Mouse (Mus musculus) CH12F3 (cell line): ENCODE data around the gene Ralb.

Experiments used
- in situ Hi-C: fragments of 300-500 bp; cut with MboI; formaldehyde crosslinking; loops from 2 replicates; pipeline ENCODE4 v1.14.3; 2020; ENCODE audit warnings: low sequenced_read_pairs

Gene Ralb

GRCm38 (mm10) chr1:119525004-119525444 is 20.4 kb upstream of the Ralb start:
- in situ Hi-C loops, result no loop called here

GRCm38 (mm10) chr1:119523826-119524225 is 19.2 kb upstream of the Ralb start:
- in situ Hi-C loops, result no loop called here

- in situ Hi-C loops, result no loop called here
Measured at GRCm38 (mm10) chr1:119523369-119523768, 18.8 kb upstream of the Ralb start.

DNA sequence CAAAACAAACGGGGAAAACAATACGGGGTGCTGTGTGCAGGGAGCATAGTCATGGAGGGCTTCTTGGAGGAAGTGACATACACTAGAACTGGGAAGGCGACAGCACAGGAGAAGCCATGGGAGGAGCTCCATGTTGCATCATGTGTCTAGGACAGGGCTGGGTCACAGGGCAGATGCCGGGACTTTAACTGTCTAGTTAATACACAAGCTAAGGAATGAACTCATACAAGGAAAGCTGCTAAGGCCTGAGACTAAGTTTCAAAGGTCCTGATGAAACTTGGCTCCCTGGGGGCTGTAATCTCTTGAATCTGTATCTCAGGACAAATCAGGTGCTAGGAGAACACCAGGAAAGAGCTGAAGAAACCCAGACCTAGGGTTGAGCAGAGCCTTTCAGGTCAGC is 18.1 kb upstream of the Ralb start:
- in situ Hi-C loops, result no loop called here

DNA sequence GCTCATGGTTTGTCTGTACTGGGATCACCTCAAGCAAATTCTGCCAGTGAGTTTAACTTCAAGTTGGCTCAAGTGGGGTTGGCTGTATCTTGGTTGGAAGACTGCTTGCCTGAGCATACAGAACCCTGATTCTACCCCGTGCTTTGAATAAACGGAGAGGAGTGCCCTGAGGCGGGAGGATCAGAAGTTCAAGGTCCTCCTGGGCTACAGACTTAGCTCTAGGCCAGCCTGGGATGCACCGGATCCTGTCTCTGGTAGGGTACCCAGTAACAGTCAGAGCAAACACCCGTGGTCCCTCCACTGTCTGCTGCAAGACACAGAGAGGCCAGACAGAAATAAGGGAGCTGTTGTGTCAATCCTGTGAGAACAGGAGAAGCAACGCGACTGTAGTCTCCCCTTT is 17.1 kb upstream of the Ralb start:
- in situ Hi-C loops, result no loop called here

- in situ Hi-C loops, result no loop called here
Measured at GRCm38 (mm10) chr1:119521029-119521428, 16.4 kb upstream of the Ralb start.

GRCm38 (mm10) chr1:119519286-119519685 is 14.7 kb upstream of the Ralb start:
- in situ Hi-C loops, result no loop called here

- in situ Hi-C loops, result no loop called here
Measured at GRCm38 (mm10) chr1:119518786-119519185, 14.2 kb upstream of the Ralb start.

DNA sequence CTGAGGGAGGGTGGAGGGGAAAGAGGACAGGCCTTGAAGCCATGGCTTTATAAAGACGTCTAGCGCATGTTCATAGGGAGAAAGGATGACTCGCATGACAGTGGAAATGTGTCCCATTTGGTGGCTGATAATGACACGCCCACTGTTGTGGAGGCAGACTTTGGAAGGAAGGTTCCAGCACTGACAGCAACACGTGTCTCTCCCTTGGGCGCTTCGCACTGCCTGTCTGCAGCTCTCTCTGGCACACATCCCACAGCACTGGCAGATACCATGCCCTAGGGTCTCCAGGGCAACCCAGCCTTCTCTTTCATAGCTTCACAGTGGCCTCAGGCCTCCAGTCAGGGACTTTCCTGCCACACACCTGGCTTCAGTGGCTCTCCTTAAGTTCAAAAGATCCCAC is 13.5 kb upstream of the Ralb start:
- in situ Hi-C loops, result no loop called here

DNA sequence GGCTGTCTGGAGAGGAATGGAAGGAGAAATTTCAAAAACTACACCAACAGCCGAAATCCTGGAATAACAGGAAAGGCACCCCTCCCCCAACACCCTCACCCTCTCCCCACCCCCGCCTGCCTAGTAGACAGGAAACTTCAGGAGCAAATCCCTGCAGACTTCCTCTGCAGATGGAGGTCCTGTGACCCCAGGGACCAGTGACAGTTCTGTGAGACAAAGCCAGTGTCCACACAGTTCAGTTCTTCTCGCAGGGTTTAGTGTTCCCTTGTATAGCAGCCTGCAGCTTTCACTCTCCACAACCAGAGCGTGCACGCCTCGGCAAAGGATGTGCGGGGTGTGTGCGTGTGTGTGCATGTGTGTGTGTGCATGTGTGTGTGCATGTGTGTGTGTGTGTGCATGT is 6.3 kb upstream of the Ralb start:
- in situ Hi-C loops, result no loop called here

DNA sequence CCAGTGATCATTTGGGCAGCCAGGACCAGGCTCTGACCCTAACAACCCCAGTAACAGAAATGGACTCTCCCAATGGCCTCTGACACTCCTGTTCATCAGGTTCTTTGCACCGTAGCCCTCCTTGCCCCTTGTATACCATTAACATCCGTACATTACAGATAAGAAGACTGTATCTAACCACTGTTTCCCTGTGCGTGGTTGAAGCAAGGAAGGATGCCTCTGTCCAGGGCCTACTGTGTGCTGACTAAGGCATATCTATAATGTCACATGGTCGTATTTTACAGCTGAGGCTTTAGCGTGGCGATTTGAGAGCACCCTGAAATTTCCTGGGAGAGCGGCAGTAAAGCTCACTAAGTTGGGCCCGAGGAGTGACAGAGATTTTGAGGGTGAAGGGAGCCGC is 5.8 kb upstream of the Ralb start:
- in situ Hi-C loops, result no loop called here

GRCm38 (mm10) chr1:119509474-119509873 is 4.9 kb upstream of the Ralb start:
- in situ Hi-C loops, result no loop called here

- in situ Hi-C loops, result no loop called here
Measured at GRCm38 (mm10) chr1:119508548-119508947, 4.0 kb upstream of the Ralb start.

- in situ Hi-C loops, result no loop called here
Measured at GRCm38 (mm10) chr1:119505951-119506350, 1.4 kb upstream of the Ralb start.

DNA sequence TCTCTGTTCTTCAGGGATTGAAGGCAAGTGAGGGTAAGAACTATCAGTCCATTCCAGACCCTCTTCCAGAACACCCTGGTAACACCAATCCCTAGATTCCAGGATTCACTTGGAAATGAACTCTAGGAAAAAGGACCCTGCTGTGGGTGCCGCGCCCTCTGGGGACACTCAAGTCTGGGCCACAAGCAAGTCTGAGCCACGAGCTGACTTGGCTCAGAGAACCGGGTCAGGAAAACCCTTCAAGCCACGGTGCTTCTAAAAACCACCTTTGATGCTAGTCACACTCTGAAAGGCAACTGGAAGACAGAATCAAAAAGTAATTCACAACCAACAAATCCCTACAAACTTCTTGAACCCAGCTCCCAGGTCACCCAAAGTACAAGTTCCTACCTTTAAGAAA is 786 bp downstream of the Ralb start:
- in situ Hi-C loops, result no loop called here

GRCm38 (mm10) chr1:119503181-119503580 is 1.4 kb downstream of the Ralb start:
- in situ Hi-C loops, result no loop called here

GRCm38 (mm10) chr1:119502729-119503128 is 1.9 kb downstream of the Ralb start:
- in situ Hi-C loops, result no loop called here

GRCm38 (mm10) chr1:119501881-119502280 is 2.7 kb downstream of the Ralb start:
- in situ Hi-C loops, result no loop called here

DNA sequence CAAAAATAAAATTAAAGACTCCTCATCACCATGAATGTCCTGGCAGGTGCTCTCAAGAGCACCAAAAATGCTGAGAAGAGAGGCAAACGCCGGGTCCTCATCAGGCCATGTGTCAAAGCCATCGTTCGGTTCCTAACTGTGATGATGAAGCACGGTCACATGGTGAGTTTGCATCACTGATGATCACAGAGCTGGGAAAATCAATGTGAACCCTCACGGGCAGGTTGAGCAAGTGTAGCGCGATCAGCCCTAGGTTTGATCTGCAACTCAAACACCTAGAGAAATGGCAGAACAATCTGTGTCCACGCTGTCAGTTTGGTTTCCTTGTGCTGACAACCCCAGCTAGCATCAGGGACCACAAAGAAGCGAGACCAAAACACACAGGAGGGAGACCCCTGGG is 5.1 kb downstream of the Ralb start:
- in situ Hi-C loops, result no loop called here

- in situ Hi-C loops, result no loop called here
Measured at GRCm38 (mm10) chr1:119498536-119499231, 5.9 kb downstream of the Ralb start.

- in situ Hi-C loops, result no loop called here
Measured at GRCm38 (mm10) chr1:119497346-119498004, 7.1 kb downstream of the Ralb start.

DNA sequence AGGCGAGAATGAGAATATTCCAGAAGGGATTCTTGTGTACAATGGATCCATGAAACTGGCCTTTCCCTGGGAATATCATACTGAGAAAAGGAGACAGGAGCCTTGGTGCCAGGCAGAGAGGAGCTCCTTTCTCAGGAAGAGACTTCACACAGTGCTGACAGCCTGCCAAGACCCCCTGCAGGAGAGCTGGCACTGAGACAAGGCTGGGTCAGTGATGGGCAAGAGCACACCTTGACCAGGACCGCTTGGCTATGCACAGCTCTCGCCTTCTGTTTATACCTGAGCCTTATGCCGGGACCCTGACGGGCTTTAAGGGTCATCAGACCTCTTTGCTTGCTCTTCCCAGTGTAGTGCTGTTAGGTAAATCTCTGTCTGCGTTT is 9.2 kb downstream of the Ralb start:
- in situ Hi-C loops, result no loop called here
